Mouse (Mus musculus): ENCODE measurements around the gene Ccdc134. TPM values are rescaled to one million over a fixed set of nuclear protein-coding genes. Genes with fewer than 3 reads are reported as not detected.

Gene Ccdc134
- total RNA-seq, 2 experiments from 2014 or later, result 10.2 to 17.0 TPM

- intact Hi-C loops (cut with DNase I), result no loop called here
- DNase-seq, result peak; percentile 94 to 96
These were observed 19.3 kb downstream of the Ccdc134 start, which contains the start of gene Srebf2 for GRCm38 (mm10) chr15:82146770-82147610. TSS of gene Srebf2 (plus strand) at chr15:82147181.

DNA sequence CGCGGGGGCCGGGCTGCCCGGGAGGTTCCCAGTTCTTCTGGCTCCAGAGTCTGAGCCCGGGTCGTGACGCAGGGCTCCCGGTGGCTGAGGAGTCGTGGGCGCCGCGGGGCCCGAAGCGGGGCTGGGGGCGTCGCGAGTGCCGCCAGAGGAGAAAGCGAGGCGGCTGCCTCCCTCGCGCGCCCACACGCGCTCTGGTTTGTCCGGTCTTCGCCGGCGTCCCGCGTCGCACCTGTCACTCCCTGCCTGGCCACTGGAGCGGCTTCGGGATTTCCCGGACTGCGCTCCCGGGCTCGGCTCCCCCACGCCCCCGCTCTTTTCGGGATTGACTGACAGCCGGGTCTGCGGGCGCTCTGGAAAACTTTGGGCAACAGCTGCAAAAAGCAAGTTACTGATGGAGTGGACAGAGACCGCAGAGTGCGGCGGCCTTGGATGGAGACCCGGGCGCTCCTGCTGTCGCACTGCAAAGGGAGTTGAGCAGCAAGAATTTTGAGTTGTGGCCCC, 19.9 kb downstream of the Ccdc134 start:
- DNase-seq, result peak; percentile 36 to 60

GRCm38 (mm10) chr15:82148510-82148911, 20.8 kb downstream of the Ccdc134 start:
- no peak for DNase-seq
- intact Hi-C loops (cut with DNase I), result no loop called here

More for the DNA sequence above, 19.9 kb downstream of the Ccdc134 start:
- intact Hi-C loops (cut with DNase I), result no loop called here

GRCm38 (mm10) chr15:82150042-82150441, 22.3 kb downstream of the Ccdc134 start:
- DNase-seq, result no peak
- intact Hi-C loops (cut with DNase I), result no loop called here

GRCm38 (mm10) chr15:82151176-82151575, 23.5 kb downstream of the Ccdc134 start:
- intact Hi-C loops (cut with DNase I), result no loop called here
- DNase-seq, result no peak

- intact Hi-C loops (cut with DNase I), result no loop called here
- DNase-seq, result no peak
These were observed 24.3 kb downstream of the Ccdc134 start for GRCm38 (mm10) chr15:82152022-82152421.

DNA sequence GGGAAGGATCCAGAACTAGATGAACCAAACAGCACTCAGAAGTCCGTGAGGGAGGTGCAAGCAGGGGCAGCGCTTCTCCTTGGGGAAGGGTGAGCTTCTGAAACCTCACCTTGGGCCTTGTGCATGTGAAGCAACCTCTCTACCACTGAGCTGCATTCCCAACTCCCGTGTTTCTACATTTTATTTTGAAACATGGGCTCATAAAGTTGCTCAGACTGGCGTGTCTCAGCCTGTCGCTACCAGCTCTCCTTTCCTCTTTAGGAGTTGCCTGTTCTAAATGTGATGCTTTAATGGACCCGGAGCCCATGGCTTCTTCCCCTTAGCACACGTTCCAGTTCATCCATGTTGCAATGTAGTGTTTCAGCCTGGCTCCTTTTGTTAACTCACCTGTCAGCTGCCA, 24.7 kb downstream of the Ccdc134 start:
- no peak for DNase-seq
- intact Hi-C loops (cut with DNase I), result no loop called here

GRCm38 (mm10) chr15:82156298-82156697, 28.6 kb downstream of the Ccdc134 start:
- intact Hi-C loops (cut with DNase I), result no loop called here
- DNase-seq, result no peak

- intact Hi-C loops (cut with DNase I), result no loop called here
- no peak for DNase-seq
These were observed 29.2 kb downstream of the Ccdc134 start for GRCm38 (mm10) chr15:82156902-82157301.

DNA sequence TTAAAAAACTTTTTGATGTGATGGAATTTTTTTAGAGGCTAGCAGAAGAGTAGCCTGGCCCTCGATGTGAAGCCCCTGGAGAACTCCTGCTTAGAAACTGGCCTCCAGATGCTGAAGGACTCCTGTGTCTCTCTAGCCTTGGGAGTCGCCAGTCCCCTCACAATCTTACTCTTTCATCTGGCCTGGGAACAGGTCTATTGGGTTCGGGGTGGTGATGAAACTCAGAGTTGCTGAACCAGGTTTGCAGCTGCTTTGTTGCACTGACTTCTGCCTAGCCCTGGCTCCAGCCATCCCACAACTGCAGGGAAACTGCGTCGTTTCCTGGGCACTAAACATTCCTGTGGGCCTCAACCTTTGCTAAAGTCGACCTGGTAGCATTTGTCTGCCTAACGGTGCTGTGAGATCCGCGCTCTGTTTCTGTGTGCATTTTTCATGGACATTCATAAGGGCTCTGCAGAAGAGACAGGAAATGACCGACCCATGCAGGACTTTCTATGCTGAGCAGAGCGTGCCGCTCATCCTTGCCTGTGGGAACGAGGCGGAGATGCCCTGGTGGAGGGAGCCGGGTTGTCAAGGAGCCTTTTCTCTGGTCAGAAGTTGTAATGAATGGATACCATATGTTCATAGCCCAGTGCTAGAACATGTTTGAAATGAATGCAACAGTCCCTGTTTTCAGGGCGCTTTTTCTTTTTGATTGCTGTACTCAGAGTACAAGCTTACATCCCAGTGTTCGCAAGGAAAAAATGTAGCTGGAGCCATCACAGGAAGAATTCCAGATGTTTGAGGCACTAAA, 30.7 kb downstream of the Ccdc134 start:
- DNase-seq, result no peak
- intact Hi-C loops (cut with DNase I), result no loop called here

- intact Hi-C loops (cut with DNase I), result no loop called here
- DNase-seq, result no peak
These were observed 31.7 kb downstream of the Ccdc134 start for GRCm38 (mm10) chr15:82159471-82159870.

GRCm38 (mm10) chr15:82160731-82161640, 33.3 kb downstream of the Ccdc134 start:
- DNase-seq, result no peak
- intact Hi-C loops (cut with DNase I), result loop anchor here (10.0 kb wide), 1 partner anchor 184 kb away; no protein-coding TSS in a partner anchor

GRCm38 (mm10) chr15:82161965-82162600, 34.4 kb downstream of the Ccdc134 start:
- intact Hi-C loops (cut with DNase I), result loop anchor here (2.0 to 10.0 kb wide), 2 partner anchors 17 to 183 kb away; no protein-coding TSS in a partner anchor
- DNase-seq, result no peak

DNA sequence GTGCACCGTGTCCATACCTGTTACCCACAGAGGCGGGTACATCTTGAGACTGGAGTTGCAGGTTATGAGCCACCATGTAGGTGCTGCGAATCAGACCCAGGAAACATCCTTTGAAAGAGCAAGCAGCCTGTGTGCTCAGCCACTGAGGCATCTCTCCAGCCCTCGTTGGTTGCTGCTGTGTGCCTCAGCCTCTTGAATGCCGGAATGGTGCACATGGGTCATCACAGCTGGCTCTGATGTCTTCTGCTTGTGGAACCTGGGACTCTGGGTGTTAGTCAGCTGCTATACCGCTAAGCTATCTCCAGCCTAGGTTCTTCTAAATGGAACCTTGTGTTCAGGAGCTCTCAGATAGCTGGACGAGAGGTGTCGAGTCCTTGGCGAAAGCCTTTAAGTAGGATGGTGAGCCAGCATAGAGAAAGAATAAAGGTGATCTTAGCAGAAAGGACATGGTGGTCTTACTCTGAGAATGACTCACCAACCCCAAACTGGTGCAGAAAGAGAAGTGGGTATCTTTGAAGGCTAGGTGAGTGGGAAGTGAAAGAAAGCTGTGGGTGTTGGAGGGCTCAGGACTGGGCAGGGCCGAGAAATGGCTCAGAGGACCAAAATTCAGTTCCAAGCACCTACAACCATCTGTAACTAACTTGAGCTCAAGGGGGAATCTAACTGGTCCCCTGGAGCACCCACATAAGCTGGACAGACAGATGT, 35.8 kb downstream of the Ccdc134 start:
- intact Hi-C loops (cut with DNase I), result loop anchor here (2.0 to 10.0 kb wide), 2 partner anchors 19 to 181 kb away; no protein-coding TSS in a partner anchor
- DNase-seq, result no peak

- DNase-seq, result no peak
- intact Hi-C loops (cut with DNase I), result loop anchor here (10.0 kb wide), 1 partner anchor 181 kb away; no protein-coding TSS in a partner anchor
These were observed 36.3 kb downstream of the Ccdc134 start for GRCm38 (mm10) chr15:82164061-82164399.

DNA sequence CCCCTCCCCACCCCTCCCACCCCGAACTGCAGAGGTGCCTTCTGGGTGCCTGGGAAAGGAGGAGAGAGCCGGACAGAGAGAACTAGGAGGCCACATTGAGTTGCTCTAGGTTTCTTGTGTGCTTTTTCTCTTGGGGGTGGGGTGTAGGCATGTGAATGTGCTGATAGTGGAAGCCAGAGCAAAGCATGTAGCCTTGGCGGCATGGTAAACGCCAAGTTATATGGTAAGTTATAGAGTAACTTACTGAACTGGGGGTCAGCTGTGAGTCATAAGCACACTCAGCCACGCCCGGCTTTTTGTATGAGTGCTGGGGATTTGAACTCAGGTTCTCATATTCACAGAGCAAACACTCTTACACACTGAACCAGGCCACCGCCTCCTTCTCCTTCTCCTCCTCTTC, 36.8 kb downstream of the Ccdc134 start:
- DNase-seq, result no peak
- intact Hi-C loops (cut with DNase I), result loop anchor here (10.0 kb wide), 1 partner anchor 180 kb away; no protein-coding TSS in a partner anchor

DNA sequence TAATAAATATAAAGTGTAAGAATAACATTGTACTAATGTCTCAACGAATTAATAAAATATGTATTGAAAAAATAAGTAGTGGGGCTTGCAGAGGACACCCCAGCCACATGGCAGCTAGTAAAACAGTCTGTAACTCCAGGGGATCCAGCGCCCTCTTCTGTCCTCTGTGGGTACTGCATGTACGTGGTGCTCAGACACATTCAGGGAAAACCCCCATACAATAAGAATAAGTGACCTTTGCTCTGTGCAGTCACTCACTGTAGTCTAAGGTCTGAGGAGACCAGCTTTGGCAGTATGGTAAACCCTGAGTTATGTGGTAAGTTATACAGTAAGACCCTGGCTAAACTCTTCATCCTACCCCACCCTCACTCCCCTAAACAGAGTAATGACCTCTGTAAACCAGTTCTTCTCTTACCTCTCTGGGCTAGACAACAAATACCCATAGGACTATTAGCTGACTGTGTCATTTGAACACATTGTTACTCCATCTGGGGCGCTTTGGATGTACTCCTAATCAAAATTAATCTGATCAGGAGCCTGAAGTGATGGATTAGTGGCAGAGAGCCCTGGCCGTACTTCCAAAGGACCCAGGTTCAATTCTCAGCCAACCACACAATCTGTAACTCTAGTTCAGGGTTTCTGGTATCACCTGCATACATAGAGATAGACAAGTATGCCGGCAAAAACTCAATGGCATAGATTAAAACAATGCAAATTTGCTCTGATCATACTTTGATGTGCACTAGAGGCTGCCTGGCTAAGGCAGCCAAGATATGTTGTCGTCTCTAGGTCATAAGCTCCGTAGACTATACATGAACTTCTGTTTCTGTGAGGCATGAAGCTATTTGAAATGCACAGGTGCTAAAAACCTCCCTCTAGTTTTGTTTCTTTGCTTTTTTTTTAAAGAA, 37.9 kb downstream of the Ccdc134 start:
- intact Hi-C loops (cut with DNase I), result loop anchor here (5.0 to 10.0 kb wide), 2 partner anchors 38 to 179 kb away; partner anchors contain the start of gene Ccdc134

More for the DNA sequence above, 37.9 kb downstream of the Ccdc134 start:
- peak; percentile 70 to 79 for DNase-seq
